8 mouse cellular contexts compared by ENCODE assay signal in the genomic region with DNA sequence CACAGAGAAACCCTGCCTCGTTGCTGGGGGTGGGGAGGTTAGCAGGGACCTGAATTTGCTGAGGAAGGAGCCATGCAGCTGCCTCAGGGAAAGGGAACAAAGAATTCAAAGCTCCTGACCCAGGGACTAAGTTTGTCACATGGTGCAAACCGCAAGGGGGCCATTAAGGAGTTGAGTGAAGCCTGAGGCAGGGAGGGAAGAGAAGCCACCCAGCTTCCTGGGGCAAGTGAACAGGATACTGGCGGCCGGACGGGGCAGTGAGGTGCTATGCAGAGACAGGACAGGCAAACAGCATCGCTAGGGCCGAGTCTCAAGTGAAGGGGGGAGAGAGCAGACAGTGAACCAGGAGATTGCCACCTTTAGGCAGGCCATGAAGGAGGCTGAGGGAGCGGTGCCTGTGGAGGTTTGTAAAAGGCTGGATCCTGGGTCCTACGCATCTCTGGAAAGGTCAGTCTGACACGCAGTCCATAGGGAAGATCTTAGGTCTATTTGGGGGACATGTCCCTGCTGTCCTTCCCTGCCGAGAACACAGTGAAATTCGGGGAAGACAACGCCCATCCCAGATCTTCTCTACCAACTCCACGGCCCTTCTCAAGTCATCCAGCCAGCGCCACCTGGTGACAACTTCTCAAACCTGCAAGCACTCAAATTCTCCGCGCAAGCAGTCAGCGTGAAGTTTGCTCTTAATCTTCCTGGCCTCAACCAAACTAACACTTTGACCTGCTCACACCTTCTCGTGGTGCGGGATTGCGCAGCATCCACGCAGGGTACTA. TPM values are rescaled to one million over a fixed set of nuclear protein-coding genes. Genes with fewer than 3 reads are reported as not detected.
DNase-seq lines count a peak whose midpoint lies in the region; ATAC-seq and TF ChIP-seq lines count a peak whose summit lies in the region.

No protein-coding gene starts in this region.

- H3K4me1 ChIP-seq in hindbrain, postnatal 0 days (ENCODE audit: insufficient read depth, low read length): no peaks in the 10 kb centered on the region

- H3K27me3 ChIP-seq in hindbrain, postnatal 0 days (ENCODE audit: insufficient read depth, low read length): peaks cover 8% of the 10 kb centered on the region; the same call in 1 of the 2 replicates

- no peak overlapping the region for H3K9ac ChIP-seq in hindbrain, postnatal 0 days (replicated peaks; ENCODE audit: low read length)

- no peaks in the 10 kb centered on the region for H3K9me3 ChIP-seq in hindbrain, postnatal 0 days (ENCODE audit: low read length)

- ATAC-seq in hindbrain, postnatal 0 days: no peak
- peak; percentile 78 for ATAC-seq in megakaryocyte, adult 5-6 weeks (ENCODE audit: poor library complexity, severe bottlenecking)

- no peak overlapping the region for H3K27ac ChIP-seq in hindbrain, postnatal 0 days
- no peak overlapping the region for H3K27ac ChIP-seq in left cerebral cortex, adult 2 months

- 8% methylated on average over 22 of the region's 22 CpGs for WGBS in hindbrain, postnatal 0 days

- H3K4me2 ChIP-seq in hindbrain, postnatal 0 days (ENCODE audit: low read depth, low read length): peak overlapping the region; percentile 41

- TF ChIP-seq CTCF in hindbrain, postnatal 0 days (IDR thresholded peaks at IDR 0.05; ENCODE audit: low read depth): peak; percentile 91
- peak; percentile 87 for TF ChIP-seq CTCF in left cerebral cortex, adult 2 months (IDR thresholded peaks at IDR 0.05)

- H3K4me3 ChIP-seq in hindbrain, postnatal 0 days (ENCODE audit: low read length): peak overlapping the region; percentile 3; the same call in 1 of the 2 replicates
- H3K4me3 ChIP-seq in left cerebral cortex, adult 2 months: no peak overlapping the region

- H3K36me3 ChIP-seq in hindbrain, postnatal 0 days (ENCODE audit: insufficient read depth, low read length): no peaks in the 10 kb centered on the region

- peak; percentile 53 for DNase-seq in T-cell, adult 2 months (ENCODE audit: low spot score)
- DNase-seq in cerebellum, postnatal 25 days: peak; percentile 78 to 86
- peak; percentile 83 for DNase-seq in gastrocnemius, adult 18-20 months (ENCODE audit: low spot score)
- peak; percentile 86 for DNase-seq in hindbrain, postnatal 0 days (ENCODE audit: low spot score)
- DNase-seq in left cerebral cortex, adult 2 months (ENCODE audit: extremely low spot score in 1 of 2, low spot score in 2 of 2): peak; percentile 70 to 82
- peak; percentile 51 for DNase-seq in right cerebral cortex, adult 18-20 months
- DNase-seq in urinary bladder, postnatal 14 days (ENCODE audit: low spot score): peak; percentile 83

- intact Hi-C loops in left cerebral cortex, adult 2 months (cut with DNase I): loop anchor here (1.0 to 5.0 kb wide), 3 partner anchors 53 to 252 kb away; a partner anchor contains a TSS

RNA-seq across cellular contexts. Expression of a gene that starts 1.8 kb away (rescaled TPM):
- 1 to 10 TPM in 1 of 2 experiments, under 1 TPM in 1; 0.94 to 1.3 TPM for total RNA-seq in gastrocnemius, adult 18-20 months (2021)
- 2.7 and 3.1 TPM in 2 replicates for total RNA-seq in hindbrain, postnatal 0 days (2014; rRNA removed)
- polyA plus RNA-seq in hindbrain, postnatal 0 days (2015; fragmentation: Nextera tagmentation; extraction: Ambion mirVana): 2.6 and 2.7 TPM in 2 replicates
- total RNA-seq in left cerebral cortex, adult 2 months (2021): 1 to 10 TPM; 2.6 to 2.9 TPM
- total RNA-seq in megakaryocyte, adult 5-6 weeks (2015): 1.0 and 1.4 TPM in 2 replicates
- total RNA-seq in megakaryocyte, adult 5-6 weeks (2017): 0.07 and 0.53 TPM in 2 replicates

RNA-seq across cellular contexts. Expression of a gene that starts 14.5 kb away (rescaled TPM):
- 1 to 10 TPM; 1.8 to 2.1 TPM for total RNA-seq in gastrocnemius, adult 18-20 months (2021)
- total RNA-seq in hindbrain, postnatal 0 days (2014; rRNA removed): 25.4 and 27.3 TPM in 2 replicates
- 35.8 and 36.5 TPM in 2 replicates for polyA plus RNA-seq in hindbrain, postnatal 0 days (2015; fragmentation: Nextera tagmentation; extraction: Ambion mirVana)
- total RNA-seq in left cerebral cortex, adult 2 months (2021): 1 to 10 TPM; 6.6 to 6.7 TPM
- 7.8 and 14.8 TPM in 2 replicates for total RNA-seq in megakaryocyte, adult 5-6 weeks (2015)
- total RNA-seq in megakaryocyte, adult 5-6 weeks (2017): 6.0 and 8.6 TPM in 2 replicates
